Mouse (Mus musculus) kidney, embryonic 15.5 days (tissue): ENCODE data around the gene Cenpb. TPM values are rescaled to one million over a fixed set of nuclear protein-coding genes. Genes with fewer than 3 reads are reported as not detected.

Experiments
- ATAC-seq: fragments of 200-750 bp; cut with Nextera tagmentation; replicated peaks from 2 replicates; pipeline ENCODE4 v1.8.0; 2017; ENCODE audit warnings: moderate TSS enrichment; ENCODE audit not compliant: low FRiP score
- H3K27ac ChIP-seq: fragments of 300-500 bp; sonication (generic); 2 replicates; pipeline ENCODE4 v1.5.1; 2015; ENCODE audit warnings: mild to moderate bottlenecking, inconsistent platforms
- H3K27me3 ChIP-seq: fragments of 300-500 bp; sonication (generic); 2 replicates; pipeline ENCODE4 v1.6.1; 2015; ENCODE audit warnings: inconsistent platforms
- H3K36me3 ChIP-seq: fragments of 300-500 bp; sonication (generic); 2 replicates; pipeline ENCODE4 v1.6.1; 2015; ENCODE audit warnings: inconsistent platforms
- H3K4me1 ChIP-seq: fragments of 300-500 bp; sonication (generic); 2 replicates; pipeline ENCODE4 v1.6.1; 2015; ENCODE audit warnings: inconsistent platforms
- H3K4me2 ChIP-seq: fragments of 300-500 bp; sonication (generic); 2 replicates; pipeline ENCODE4 v1.6.1; 2015; ENCODE audit warnings: moderate library complexity, mild to moderate bottlenecking, inconsistent platforms
- H3K4me3 ChIP-seq: fragments of 300-500 bp; sonication (generic); replicated peaks from 2 replicates; pipeline ENCODE4 v1.5.1; 2015; ENCODE audit warnings: mild to moderate bottlenecking, inconsistent platforms
- H3K9ac ChIP-seq: fragments of 300-500 bp; sonication (generic); 2 replicates; pipeline ENCODE4 v1.6.1; 2015; ENCODE audit warnings: mild to moderate bottlenecking, inconsistent platforms
- H3K9me3 ChIP-seq: fragments of 300-500 bp; sonication (generic); replicated peaks from 2 replicates; pipeline ENCODE4 v1.6.1; 2016; ENCODE audit warnings: inconsistent platforms
- WGBS: fragments of 180-500 bp; shearing (Covaris S2); methylation state at CpG from one replicate; pipeline ENCODE4 v1.1.7; 2015; ENCODE audit warnings: mixed read lengths; 5-methylcytosine and 5-hydroxymethylcytosine counted together
- polyA plus RNA-seq: library from polyadenylated mRNA; unstranded; fragments of >200 nt; fragmentation: Nextera tagmentation; extraction: Ambion mirVana; gene quantifications from 2 replicates; pipeline ENCODE4 v1.2.1, GENCODE M21; 2015

Cenpb gene
- polyA plus RNA-seq, 1 experiment from 2014 or later = 10.6 TPM

DNA sequence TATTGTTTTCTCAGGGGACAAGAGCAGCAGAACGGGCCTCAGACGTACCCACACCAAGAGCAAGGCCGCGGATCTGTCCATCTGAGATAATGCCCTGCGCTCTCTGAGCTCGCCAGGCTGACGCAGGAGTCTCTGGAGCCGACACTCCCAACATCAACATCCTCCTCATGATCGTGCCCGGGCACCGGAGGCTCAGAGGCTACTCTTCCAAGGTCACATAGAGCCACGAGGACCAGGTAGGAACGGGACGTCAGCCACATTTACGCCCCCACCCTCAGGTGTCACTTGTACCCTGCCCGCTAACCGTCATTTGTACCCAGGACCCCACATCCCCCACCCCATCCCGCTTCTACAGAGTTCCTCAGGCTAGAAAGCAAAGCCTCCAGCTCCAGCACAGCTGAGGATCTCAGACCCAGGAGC is 20.4 kb downstream of the Cenpb start:
- Histone ChIP-seq H3K4me1 (peaks cover 23% of the 10 kb centered on the region), H3K9ac (peak overlapping the region; percentile 85), H3K4me2 (peak overlapping the region; percentile 90), H3K36me3 (peaks cover 3% of the 10 kb centered on the region; the same call in 1 of the 2 replicates), H3K27ac (peak overlapping the region; percentile 84), H3K4me3 (peak overlapping the region; percentile 77), H3K9me3 (no peaks in the 10 kb centered on the region), H3K27me3 (no peaks in the 10 kb centered on the region; the same call in 1 of the 2 replicates)
- peak; percentile 63 for ATAC-seq
- WGBS = 0% methylated on average over 18 of the region's 18 CpGs

DNA sequence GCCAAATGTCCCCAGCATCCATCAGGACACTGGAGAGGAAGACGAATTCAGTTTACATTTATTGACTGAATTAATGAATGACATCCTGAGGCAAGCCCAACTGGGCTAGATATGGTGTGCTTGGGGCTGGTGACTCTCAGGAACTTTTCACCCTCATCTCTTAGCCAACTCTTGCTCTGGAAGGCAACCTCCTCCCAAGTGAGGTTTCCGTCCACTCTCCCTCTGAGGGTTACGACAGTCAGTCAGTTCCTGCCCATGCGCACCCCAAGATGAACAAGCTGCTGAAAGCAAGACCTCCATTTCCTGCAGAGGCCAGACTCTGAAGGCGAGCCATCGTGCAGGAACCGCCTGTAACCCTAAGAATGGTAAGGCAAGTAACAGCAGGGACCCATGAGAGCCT is 22.9 kb downstream of the Cenpb start:
- peaks cover 21% of the 10 kb centered on the region for H3K36me3 ChIP-seq
- 86% methylated on average over 7 of the region's 7 CpGs for WGBS
- ATAC-seq = no peak

DNA sequence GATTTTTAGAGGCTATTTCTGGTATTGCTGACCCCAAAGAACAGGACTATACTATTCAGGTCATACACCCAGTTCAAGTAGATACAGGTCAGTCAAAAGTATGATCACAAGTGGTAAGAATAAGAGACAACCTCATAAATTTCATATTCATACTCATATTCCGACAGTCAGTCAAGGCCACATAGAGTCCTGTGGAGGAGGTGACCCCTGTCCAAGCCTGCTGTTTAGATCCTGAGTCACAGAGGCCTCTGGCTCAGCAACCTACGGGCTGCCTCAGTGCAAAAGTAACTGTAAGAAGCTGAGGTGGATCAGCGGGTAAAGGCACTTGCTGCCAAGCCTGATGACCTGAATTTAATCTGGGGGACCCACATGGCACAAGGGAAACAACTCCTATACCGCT is 25.8 kb downstream of the Cenpb start:
- no peak overlapping the region for H3K4me3 ChIP-seq
- H3K4me1 ChIP-seq = peaks cover 11% of the 10 kb centered on the region
- H3K27ac ChIP-seq = no peak overlapping the region
- H3K36me3 ChIP-seq = peaks cover 48% of the 10 kb centered on the region
- H3K4me2 ChIP-seq = no peak overlapping the region
- no peaks in the 10 kb centered on the region for H3K9me3 ChIP-seq
- 92% methylated on average over 4 of the region's 4 CpGs for WGBS
- ATAC-seq = no peak
- no peak overlapping the region for H3K9ac ChIP-seq
- H3K27me3 ChIP-seq = no peaks in the 10 kb centered on the region

More for the DNA sequence above, 22.9 kb downstream of the Cenpb start:
- Histone ChIP-seq H3K4me2 (no peak overlapping the region), H3K9ac (no peak overlapping the region), H3K4me1 (peaks cover 23% of the 10 kb centered on the region), H3K27ac (no peak overlapping the region), H3K9me3 (no peaks in the 10 kb centered on the region), H3K27me3 (no peaks in the 10 kb centered on the region), H3K4me3 (no peak overlapping the region)

DNA sequence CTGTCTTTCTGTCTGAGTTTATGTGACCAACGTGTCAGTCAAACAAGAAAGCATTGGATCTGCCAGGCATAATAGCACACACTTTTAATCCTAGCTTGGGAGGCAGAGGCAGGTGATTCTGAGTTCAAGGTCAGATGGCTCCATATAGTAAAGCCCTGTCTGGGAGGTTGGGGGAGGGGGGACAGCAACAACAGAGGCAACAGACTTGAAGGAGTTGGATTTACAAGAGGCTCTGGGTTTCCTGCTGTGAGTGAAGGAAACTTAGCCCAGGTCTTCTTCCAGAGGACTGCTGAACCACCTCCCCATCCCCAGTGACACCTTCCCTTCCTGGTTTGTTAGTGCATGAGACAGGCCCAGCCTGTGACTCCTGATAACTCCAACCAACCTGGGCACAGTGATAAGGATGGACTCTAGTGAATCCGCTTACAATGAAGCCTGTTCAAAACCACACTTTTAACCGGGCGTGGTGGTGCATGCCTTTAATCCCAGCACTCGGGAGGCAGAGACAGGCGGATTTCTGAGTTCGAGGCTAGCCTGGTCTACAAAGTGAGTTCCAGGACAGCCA is 27.6 kb downstream of the Cenpb start:
- Histone ChIP-seq H3K4me2 (no peak overlapping the region), H3K9me3 (no peaks in the 10 kb centered on the region), H3K36me3 (peaks cover 66% of the 10 kb centered on the region), H3K4me1 (no peaks in the 10 kb centered on the region), H3K4me3 (no peak overlapping the region), H3K27ac (no peak overlapping the region), H3K9ac (no peak overlapping the region), H3K27me3 (no peaks in the 10 kb centered on the region)
- WGBS = 88% methylated on average over 7 of the region's 7 CpGs
- ATAC-seq = peak; percentile 47; the same call in 1 of the 2 replicates

DNA sequence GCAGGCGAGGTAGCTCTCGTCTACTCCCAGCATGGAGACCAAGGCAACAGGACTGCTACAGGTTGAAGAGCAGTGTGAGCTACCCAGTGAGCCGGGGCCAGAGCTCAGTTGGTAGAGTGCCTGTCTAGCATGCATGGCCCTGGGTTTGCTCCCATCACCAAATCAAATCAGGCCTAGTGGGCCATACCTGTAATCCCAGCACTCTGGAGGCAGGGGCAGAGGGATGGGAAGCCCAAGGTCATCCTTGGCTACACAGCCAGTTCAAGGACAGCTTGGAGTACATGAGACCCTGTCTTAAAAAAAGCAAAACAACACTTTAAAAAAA is 30.7 kb downstream of the Cenpb start:
- Histone ChIP-seq H3K36me3 (peaks cover 92% of the 10 kb centered on the region), H3K27ac (no peak overlapping the region), H3K4me3 (no peak overlapping the region), H3K9me3 (no peaks in the 10 kb centered on the region), H3K4me2 (no peak overlapping the region), H3K27me3 (no peaks in the 10 kb centered on the region), H3K9ac (no peak overlapping the region), H3K4me1 (no peaks in the 10 kb centered on the region)
- ATAC-seq = no peak
- 89% methylated on average over 3 of the region's 3 CpGs for WGBS

DNA sequence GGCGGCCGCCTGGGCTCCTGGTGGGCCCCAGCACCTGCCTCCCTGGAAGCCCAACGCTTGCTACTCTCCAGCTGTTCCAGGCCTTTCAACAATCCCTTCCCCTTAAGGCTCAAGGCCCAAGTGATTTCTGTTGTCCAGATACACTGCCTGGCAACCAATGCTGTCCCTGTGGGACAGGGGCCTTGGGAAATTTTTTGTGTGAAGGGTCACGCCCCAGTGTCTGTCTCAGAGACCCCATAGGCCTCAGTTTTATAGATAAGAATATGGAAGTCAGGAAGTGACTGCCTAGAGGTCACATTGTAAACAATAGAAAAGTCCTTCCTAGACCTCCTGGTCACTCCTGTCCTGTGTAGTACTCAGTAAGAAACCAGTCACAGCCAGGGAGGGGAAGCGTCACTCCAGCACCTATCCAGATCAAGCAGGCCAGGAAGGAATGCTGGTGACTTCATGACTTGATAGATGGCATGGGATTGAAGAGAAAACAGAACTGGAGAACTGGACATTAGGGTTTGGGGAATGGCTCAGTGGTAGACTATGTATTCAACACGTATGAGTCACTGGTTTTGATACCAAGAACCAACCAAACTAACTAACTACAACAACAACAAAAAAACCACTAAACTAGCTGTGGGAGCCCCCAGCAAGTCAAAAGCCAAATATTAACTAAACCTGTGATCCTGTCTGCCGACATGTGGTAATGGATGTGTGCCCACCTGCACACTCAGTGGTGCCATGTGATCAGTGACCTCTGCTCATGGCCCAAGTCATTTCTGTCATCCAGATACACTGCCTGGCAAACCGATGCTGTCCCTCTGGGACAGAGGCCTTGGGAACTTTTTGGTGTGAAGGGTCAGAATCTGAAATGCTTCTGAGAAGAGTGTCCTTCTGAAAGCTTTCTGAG is 31.3 kb downstream of the Cenpb start:
- 86% methylated on average over 8 of the region's 8 CpGs for WGBS
- no peaks in the 10 kb centered on the region for H3K27me3 ChIP-seq
- no peaks in the 10 kb centered on the region for H3K9me3 ChIP-seq
- H3K4me1 ChIP-seq = no peaks in the 10 kb centered on the region
- no peak overlapping the region for H3K9ac ChIP-seq
- H3K4me3 ChIP-seq = no peak overlapping the region
- H3K27ac ChIP-seq = no peak overlapping the region
- ATAC-seq = no peak
- peaks cover 94% of the 10 kb centered on the region for H3K36me3 ChIP-seq
- no peak overlapping the region for H3K4me2 ChIP-seq

DNA sequence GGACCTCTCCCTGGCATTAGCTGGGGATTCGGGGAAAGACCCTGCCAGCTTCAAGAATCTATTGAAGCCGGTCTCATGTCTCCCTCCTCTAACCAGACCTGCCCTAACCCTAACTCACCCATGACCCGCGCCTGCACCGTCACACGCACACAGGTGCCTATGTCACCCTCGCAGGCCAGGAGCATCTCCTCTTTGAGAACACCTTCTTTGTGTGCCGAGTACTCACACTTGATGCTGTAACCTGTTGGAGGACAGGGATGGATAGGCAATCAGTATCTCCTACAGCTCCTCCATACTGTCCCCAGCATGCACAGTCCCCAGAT is 32.9 kb downstream of the Cenpb start:
- no peak for ATAC-seq
- Histone ChIP-seq H3K27me3 (no peaks in the 10 kb centered on the region), H3K4me2 (no peak overlapping the region), H3K36me3 (peaks cover 89% of the 10 kb centered on the region), H3K4me1 (peaks cover 11% of the 10 kb centered on the region), H3K27ac (no peak overlapping the region), H3K9me3 (no peaks in the 10 kb centered on the region), H3K4me3 (no peak overlapping the region), H3K9ac (no peak overlapping the region)
- WGBS = 95% methylated on average over 8 of the region's 8 CpGs

DNA sequence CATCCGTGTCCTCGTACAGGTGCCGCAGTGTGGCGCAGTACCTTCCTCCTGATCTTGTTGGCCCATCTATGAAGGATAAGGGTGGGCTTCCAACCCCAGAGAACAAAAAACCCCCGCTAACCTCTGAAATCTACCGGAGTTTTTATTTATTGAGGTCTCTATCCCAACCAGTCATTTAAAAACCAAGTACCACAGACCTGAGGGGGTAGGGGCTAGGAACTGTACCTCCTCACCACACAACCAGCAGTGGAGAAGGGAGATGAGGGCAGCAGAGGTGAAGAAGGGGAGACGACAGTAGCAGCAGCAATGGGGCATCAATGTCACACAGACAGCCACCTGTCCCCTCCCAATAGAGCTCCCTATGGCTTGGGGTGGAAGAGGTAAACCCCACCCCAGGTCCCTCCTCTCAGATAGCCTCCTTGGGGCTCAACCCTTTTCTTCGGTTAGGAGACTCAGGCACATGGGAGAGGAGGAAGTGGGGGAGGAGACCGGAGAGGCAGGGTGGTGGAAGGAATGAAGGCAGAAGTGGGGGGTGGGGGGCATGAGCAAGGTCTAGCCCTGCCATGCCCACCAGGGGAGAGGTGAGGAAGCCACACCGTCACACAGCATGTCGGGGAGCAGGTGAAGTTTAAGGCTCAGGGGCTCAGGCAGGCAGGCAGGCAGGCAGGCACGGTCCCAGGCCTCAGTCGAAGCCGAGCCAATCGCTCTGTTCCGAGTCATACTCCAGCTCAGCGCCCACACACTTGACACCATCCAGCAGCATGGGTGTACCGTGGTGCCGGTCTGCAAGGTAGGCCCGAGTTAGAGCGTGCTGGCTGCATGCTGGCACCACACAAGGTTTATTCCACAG is 33.4 kb downstream of the Cenpb start:
- Histone ChIP-seq H3K27me3 (no peaks in the 10 kb centered on the region), H3K4me2 (no peak overlapping the region), H3K9me3 (no peaks in the 10 kb centered on the region), H3K4me1 (peaks cover 17% of the 10 kb centered on the region), H3K4me3 (no peak overlapping the region), H3K27ac (no peak overlapping the region), H3K9ac (no peak overlapping the region), H3K36me3 (peaks cover 89% of the 10 kb centered on the region)
- ATAC-seq = no peak
- 81% methylated on average over 21 of the region's 21 CpGs for WGBS

DNA sequence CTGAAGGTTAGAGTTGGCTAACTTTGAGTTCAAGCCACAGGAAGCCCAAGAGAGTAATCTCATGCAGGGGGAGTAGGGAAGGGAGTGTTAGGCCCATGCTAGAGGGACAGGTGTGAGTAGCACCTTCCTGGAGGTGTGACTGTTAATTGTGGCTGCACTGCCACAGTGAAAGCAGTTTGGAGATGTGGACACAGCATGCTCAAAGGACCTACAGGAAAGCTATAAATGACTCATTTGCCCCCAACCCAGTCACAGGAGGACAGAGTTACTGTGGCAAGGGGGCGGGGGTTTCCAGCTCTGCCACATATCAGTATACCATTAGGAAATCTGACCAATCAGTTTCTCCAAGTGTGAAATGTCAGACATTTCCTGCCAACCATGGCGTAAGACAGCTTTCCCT is 34.3 kb downstream of the Cenpb start:
- Histone ChIP-seq H3K27ac (no peak overlapping the region), H3K27me3 (no peaks in the 10 kb centered on the region), H3K36me3 (peaks cover 89% of the 10 kb centered on the region), H3K4me2 (no peak overlapping the region), H3K9me3 (no peaks in the 10 kb centered on the region), H3K4me1 (peaks cover 25% of the 10 kb centered on the region), H3K9ac (no peak overlapping the region), H3K4me3 (no peak overlapping the region)
- WGBS = 74% methylated on average over 2 of the region's 2 CpGs
- ATAC-seq = no peak

DNA sequence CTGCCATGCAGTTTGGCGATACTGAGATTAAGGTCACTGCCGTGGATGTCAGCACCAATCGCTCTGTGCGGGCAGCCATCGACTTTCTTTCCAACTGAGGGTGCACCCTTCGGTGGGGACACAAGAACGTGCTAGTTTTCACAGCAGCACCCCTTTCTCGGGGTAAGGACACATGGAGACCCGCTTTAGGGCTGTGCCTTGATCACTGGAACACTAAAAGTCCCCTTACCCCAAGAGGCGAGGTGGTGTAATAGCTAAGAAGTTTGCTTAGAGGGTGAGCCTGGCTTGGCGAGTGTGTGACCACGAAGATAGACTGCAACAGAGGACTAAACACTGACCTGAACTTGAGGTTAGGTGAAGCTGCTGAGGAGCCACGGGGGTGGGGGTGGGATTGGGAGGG is 34.7 kb downstream of the Cenpb start:
- 65% methylated on average over 13 of the region's 13 CpGs for WGBS
- 0 out of 2 replicates have a peak overlapping the region, but pooled peaks have one; percentile 9 for H3K27ac ChIP-seq
- H3K4me3 ChIP-seq = no peak overlapping the region
- no peak overlapping the region for H3K9ac ChIP-seq
- H3K4me1 ChIP-seq = peaks cover 26% of the 10 kb centered on the region
- H3K4me2 ChIP-seq = no peak overlapping the region
- H3K36me3 ChIP-seq = peaks cover 85% of the 10 kb centered on the region
- ATAC-seq = no peak
- no peaks in the 10 kb centered on the region for H3K9me3 ChIP-seq
- no peaks in the 10 kb centered on the region for H3K27me3 ChIP-seq

DNA sequence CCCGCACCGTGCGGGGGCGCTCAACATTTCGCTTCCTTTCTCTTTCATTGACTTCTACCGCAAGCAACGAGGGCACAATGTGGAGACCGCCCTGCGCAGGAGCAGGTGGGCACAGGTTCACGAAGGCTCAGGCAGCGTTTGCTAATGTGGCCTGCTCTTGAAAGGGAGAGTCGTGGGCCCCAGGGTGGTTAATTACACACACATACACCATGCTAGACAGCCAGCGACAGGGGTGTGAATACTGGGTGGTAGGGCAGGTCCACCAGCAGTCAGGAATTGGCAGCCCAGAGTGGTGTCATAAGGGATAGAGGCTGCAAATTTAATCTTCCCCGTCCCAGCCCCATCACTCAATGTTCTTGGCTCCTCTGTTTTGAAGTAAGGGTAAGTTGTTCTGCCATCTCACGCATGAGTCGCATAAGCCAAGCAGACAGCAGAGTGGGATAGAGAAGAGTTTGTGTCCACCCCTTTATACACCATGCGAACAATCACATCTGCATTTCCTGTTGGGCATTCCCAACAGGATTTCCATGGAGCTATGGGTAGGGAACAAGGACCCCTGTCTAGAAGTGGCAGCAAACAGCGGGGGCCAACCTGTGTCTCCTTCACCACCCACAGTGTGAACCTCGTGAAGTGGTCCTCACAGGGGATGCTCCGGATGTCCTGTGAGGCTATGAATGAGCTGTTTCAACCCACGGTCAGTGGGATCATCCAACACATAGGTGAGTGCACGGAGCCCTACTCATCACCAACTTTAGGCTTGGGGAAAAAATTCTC is 36.7 kb downstream of the Cenpb start:
- Histone ChIP-seq H3K27me3 (no peaks in the 10 kb centered on the region), H3K4me3 (no peak overlapping the region), H3K4me1 (peaks cover 33% of the 10 kb centered on the region), H3K9me3 (no peaks in the 10 kb centered on the region), H3K36me3 (peaks cover 87% of the 10 kb centered on the region), H3K4me2 (peak overlapping the region; percentile 24; the same call in 1 of the 2 replicates), H3K27ac (no peak overlapping the region), H3K9ac (no peak overlapping the region)
- WGBS = 73% methylated on average over 22 of the region's 22 CpGs
- ATAC-seq = no peak
